Mouse (Mus musculus): ENCODE data around the gene Phldb3. TPM values are rescaled to one million over a fixed set of nuclear protein-coding genes. Genes with fewer than 3 reads are reported as not detected.

Phldb3 gene
- polyA plus RNA-seq, 1 experiment = 2.8 TPM

DNA sequence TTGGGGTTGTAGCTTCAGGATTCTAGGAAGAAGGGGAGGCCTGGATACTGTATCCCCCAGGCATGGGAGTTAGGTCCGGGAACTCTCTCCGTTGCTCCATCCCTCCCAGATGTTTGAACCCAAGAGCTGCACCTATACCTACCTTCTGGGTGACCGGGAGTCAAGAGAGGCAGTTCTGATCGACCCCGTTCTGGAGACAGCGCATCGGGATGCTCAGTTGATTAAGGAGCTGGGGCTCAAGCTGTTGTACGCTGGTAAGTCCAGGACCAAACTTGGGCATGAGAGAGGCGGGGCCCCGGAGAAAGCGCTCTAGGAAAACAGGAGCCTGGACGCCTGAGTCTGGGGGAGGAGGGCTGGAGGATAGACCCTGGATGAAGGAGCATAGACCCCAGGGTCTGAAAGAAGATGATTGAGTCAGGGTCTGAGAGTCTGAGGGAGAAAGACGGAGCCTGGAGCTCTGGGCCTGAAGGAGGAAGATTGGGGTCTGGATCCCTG, 16.2 kb upstream of the Phldb3 start:
- TF ChIP-seq CTCF (conservative IDR thresholded peaks at IDR 0.05; ENCODE audit: insufficient read depth, insufficient read length, low read depth, low read length) (no peak), POLR2A (IDR thresholded peaks at IDR 0.05; ENCODE audit: low read depth, low read length) (no peak)
- Histone ChIP-seq H3K4me1 (ENCODE audit: control insufficient read depth, insufficient read depth, low read length) (peaks cover 9% of the 10 kb centered on the region; the same call in 1 of the 2 replicates), H3K36me3 (ENCODE audit: control insufficient read depth, insufficient read depth, low read length) (no peaks in the 10 kb centered on the region), H3K27ac (ENCODE audit: insufficient read depth, low read depth, low read length) (no peak overlapping the region), H3K4me3 (ENCODE audit: insufficient read depth, low read depth, low read length) (peak overlapping the region; percentile 83), H3K27me3 (replicated peaks; ENCODE audit: control insufficient read depth, insufficient read depth, low read length) (no peaks in the 10 kb centered on the region)
- 10% methylated on average over 13 of the region's 13 CpGs for WGBS
- DNase-seq = no peak

DNA sequence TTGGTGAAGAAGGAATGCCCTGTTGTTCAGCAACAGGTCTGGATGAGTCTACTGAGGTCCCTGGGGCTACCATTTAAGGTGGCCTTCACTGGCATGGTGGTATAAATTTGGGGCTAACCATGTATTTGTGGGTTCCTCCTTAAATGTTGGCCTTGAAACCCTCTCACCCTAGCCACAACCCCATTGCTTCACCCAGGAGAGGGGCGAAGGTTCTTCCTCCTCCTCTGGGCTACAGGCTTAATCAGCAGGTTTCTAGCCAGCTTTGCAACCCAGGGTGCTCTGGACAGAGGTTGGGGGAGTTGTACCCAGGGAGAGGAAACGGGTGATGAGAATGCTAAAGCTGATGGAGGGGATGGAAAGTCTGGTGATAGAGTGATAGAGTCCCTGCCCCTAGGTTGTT, 15.1 kb upstream of the Phldb3 start:
- TF ChIP-seq CTCF (conservative IDR thresholded peaks at IDR 0.05; ENCODE audit: insufficient read depth, insufficient read length, low read depth, low read length) (no peak), POLR2A (IDR thresholded peaks at IDR 0.05; ENCODE audit: low read depth, low read length) (no peak)
- Histone ChIP-seq H3K27ac (ENCODE audit: insufficient read depth, low read depth, low read length) (no peak overlapping the region), H3K4me1 (ENCODE audit: control insufficient read depth, insufficient read depth, low read length) (peaks cover 9% of the 10 kb centered on the region; the same call in 1 of the 2 replicates), H3K27me3 (replicated peaks; ENCODE audit: control insufficient read depth, insufficient read depth, low read length) (no peaks in the 10 kb centered on the region), H3K36me3 (ENCODE audit: control insufficient read depth, insufficient read depth, low read length) (no peaks in the 10 kb centered on the region), H3K4me3 (ENCODE audit: insufficient read depth, low read depth, low read length) (peak overlapping the region; percentile 3; the same call in 1 of the 2 replicates)
- 56% methylated on average over 2 of the region's 2 CpGs for WGBS
- DNase-seq = peak; percentile 61

DNA sequence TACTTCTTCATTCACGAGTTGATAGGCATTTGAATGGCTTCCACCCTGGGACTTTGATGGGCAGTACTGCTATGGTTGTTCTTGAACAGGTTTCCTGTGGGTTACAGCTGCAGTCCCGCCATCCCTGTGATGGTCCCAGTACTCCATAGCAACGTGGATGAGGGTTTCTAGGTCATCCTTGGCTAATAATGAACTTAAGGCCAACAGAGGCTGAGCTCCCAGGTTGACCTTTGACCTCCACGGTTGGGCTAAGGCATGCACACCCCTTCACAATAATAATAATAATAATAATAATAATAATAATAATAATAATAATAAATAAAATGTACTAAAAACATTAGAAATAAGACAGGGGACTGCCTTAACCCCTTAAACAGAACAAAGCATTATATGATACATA, 12.4 kb upstream of the Phldb3 start:
- no peak for TF ChIP-seq POLR2A (IDR thresholded peaks at IDR 0.05; ENCODE audit: low read depth, low read length)
- TF ChIP-seq CTCF (conservative IDR thresholded peaks at IDR 0.05; ENCODE audit: insufficient read depth, insufficient read length, low read depth, low read length) = no peak
- DNase-seq = peak; percentile 72
- WGBS = 51% methylated on average over 4 of the region's 4 CpGs
- peaks cover 9% of the 10 kb centered on the region; the same call in 1 of the 2 replicates for H3K4me1 ChIP-seq (ENCODE audit: control insufficient read depth, insufficient read depth, low read length)
- H3K27ac ChIP-seq (ENCODE audit: insufficient read depth, low read depth, low read length) = no peak overlapping the region
- H3K27me3 ChIP-seq (replicated peaks; ENCODE audit: control insufficient read depth, insufficient read depth, low read length) = no peaks in the 10 kb centered on the region
- no peaks in the 10 kb centered on the region for H3K36me3 ChIP-seq (ENCODE audit: control insufficient read depth, insufficient read depth, low read length)
- H3K4me3 ChIP-seq (ENCODE audit: insufficient read depth, low read depth, low read length) = no peak overlapping the region

DNA sequence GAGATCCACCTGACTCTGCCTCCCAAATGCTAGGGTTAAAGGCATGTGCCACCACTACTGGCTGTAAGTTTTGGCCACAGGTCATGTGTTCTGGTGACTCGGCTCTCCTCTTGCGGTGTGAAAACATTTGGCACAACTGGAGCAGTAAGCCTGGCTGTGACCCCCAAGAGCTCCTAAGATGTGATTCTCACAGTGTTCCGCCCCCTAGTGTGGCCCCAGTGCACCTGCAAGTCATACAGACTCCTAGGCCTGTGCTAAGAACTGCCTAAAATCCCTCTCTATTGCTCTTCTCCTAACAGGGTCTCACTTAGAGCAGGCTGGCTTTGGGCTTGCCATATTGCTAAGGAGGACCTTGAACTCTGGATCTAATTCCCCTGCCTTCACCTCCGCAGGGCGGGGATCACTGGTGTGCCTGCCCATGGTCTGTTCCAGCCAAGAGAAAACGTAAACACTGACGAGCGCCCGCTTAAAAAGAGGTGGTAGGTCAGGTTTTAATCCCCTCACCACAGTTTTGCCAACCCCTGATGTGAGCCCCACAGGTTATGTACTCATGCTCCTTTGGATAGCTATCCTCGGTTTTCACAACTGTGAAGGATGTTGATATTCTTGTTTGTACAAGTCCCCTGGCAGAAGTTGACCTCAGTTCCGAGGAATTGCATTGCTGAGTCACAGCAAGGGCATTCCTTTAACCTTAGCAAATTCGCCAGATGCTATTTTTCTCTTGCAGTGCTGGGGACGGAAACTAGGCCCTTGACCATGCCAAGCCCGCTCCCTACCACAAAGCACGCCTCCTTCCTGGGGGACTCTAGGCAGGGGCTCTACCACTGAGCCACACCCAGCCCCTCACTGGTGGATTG, 11.1 kb upstream of the Phldb3 start:
- TF ChIP-seq CTCF (conservative IDR thresholded peaks at IDR 0.05; ENCODE audit: insufficient read depth, insufficient read length, low read depth, low read length) = peak; percentile 39; the same call in 1 of the 2 replicates
- TF ChIP-seq POLR2A (IDR thresholded peaks at IDR 0.05; ENCODE audit: low read depth, low read length) = no peak
- peaks cover 9% of the 10 kb centered on the region; the same call in 1 of the 2 replicates for H3K4me1 ChIP-seq (ENCODE audit: control insufficient read depth, insufficient read depth, low read length)
- no peaks in the 10 kb centered on the region for H3K36me3 ChIP-seq (ENCODE audit: control insufficient read depth, insufficient read depth, low read length)
- no peak overlapping the region for H3K4me3 ChIP-seq (ENCODE audit: insufficient read depth, low read depth, low read length)
- no peak overlapping the region for H3K27ac ChIP-seq (ENCODE audit: insufficient read depth, low read depth, low read length)
- H3K27me3 ChIP-seq (replicated peaks; ENCODE audit: control insufficient read depth, insufficient read depth, low read length) = no peaks in the 10 kb centered on the region
- 61% methylated on average over 15 of the region's 15 CpGs for WGBS
- DNase-seq = peak; percentile 65

DNA sequence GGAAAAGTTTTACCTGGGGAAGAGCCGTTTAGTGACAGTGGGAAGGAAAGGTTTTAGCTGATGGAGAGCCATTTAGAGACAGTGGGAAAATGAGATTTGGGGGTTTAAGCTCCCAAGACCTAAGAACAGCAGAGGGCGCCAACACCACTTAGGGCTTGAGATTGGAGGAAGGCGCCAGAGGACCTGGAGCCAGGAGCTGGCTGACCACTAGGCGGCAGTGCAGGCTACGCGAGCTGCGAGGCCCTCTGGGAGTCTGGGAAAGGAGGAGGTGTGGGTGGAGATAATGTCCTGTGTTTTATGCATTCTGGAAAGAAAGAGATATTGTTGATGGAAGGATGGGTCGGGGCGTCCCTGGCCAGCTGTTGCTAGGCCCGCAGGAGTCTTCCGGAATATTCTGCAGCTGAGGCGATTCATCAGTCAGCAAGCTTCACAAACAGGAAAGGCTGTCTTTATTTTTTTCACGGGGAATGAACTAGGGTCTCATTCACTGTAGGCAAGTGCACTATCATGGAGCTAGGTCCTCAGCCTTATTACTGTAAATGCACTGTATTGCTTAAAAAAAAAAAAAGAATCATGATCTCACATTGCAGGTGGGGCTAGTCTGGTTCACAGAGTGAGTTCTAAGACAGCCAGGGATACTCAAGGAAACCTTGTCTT, 9.5 kb upstream of the Phldb3 start:
- peak; percentile 96 for DNase-seq
- Histone ChIP-seq H3K27ac (ENCODE audit: insufficient read depth, low read depth, low read length) (no peak overlapping the region), H3K4me3 (ENCODE audit: insufficient read depth, low read depth, low read length) (no peak overlapping the region), H3K4me1 (ENCODE audit: control insufficient read depth, insufficient read depth, low read length) (peaks cover 6% of the 10 kb centered on the region; the same call in 1 of the 2 replicates), H3K27me3 (replicated peaks; ENCODE audit: control insufficient read depth, insufficient read depth, low read length) (no peaks in the 10 kb centered on the region), H3K36me3 (ENCODE audit: control insufficient read depth, insufficient read depth, low read length) (no peaks in the 10 kb centered on the region)
- 4% methylated on average over 13 of the region's 13 CpGs for WGBS
- peak; percentile 100; the same call in 1 of the 2 replicates for TF ChIP-seq CTCF (conservative IDR thresholded peaks at IDR 0.05; ENCODE audit: insufficient read depth, insufficient read length, low read depth, low read length)
- TF ChIP-seq POLR2A (IDR thresholded peaks at IDR 0.05; ENCODE audit: low read depth, low read length) = no peak

DNA sequence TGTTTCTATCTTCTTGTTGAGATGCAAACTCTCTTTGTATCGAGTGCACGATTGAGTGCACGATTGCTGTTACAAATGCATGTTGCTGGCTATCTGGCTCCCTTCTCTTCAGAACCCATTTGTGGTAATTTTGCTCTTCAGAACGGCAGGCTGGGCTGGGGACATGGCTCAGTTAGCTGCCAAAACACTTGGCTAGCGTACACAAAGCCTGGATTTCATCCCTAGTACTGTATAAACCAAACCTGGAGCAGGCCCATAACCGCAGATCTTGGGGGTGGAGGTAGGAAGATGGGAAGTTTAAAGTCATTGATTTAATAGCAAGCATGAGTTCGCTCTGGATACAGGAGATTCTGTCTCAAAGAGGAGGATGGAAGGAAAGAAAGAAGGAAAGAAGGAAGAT, 5.0 kb upstream of the Phldb3 start:
- no peak overlapping the region for H3K27ac ChIP-seq (ENCODE audit: insufficient read depth, low read depth, low read length)
- WGBS = 74% methylated on average over 7 of the region's 7 CpGs
- H3K4me1 ChIP-seq (ENCODE audit: control insufficient read depth, insufficient read depth, low read length) = peaks cover 4% of the 10 kb centered on the region; the same call in 1 of the 2 replicates
- no peaks in the 10 kb centered on the region for H3K36me3 ChIP-seq (ENCODE audit: control insufficient read depth, insufficient read depth, low read length)
- H3K27me3 ChIP-seq (replicated peaks; ENCODE audit: control insufficient read depth, insufficient read depth, low read length) = no peaks in the 10 kb centered on the region
- no peak for DNase-seq
- TF ChIP-seq CTCF (conservative IDR thresholded peaks at IDR 0.05; ENCODE audit: insufficient read depth, insufficient read length, low read depth, low read length) = no peak
- no peak for TF ChIP-seq POLR2A (IDR thresholded peaks at IDR 0.05; ENCODE audit: low read depth, low read length)
- H3K4me3 ChIP-seq (ENCODE audit: insufficient read depth, low read depth, low read length) = no peak overlapping the region

DNA sequence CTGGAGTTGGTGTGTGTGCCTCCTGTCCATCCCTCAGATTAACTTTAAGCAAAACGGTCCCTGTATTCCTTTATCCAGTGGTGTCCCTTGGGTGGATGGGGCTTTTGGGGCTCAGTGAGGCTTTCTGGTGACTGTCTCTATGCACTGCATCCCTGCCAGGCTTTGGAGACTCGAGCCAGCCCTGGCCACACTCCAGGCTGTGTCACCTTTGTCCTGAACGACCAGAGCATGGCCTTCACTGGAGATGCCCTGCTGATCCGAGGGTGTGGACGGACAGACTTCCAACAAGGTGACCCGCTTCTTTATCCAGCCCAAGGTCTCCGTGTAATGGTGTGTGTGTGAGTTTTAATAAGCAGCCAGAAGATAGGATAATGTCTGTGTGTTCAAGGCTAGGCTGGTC, 4.5 kb upstream of the Phldb3 start:
- peak; percentile 82 for DNase-seq
- WGBS = 63% methylated on average over 7 of the region's 7 CpGs
- Histone ChIP-seq H3K4me3 (ENCODE audit: insufficient read depth, low read depth, low read length) (no peak overlapping the region), H3K27me3 (replicated peaks; ENCODE audit: control insufficient read depth, insufficient read depth, low read length) (no peaks in the 10 kb centered on the region), H3K36me3 (ENCODE audit: control insufficient read depth, insufficient read depth, low read length) (no peaks in the 10 kb centered on the region), H3K4me1 (ENCODE audit: control insufficient read depth, insufficient read depth, low read length) (peaks cover 4% of the 10 kb centered on the region; the same call in 1 of the 2 replicates), H3K27ac (ENCODE audit: insufficient read depth, low read depth, low read length) (no peak overlapping the region)
- no peak for TF ChIP-seq POLR2A (IDR thresholded peaks at IDR 0.05; ENCODE audit: low read depth, low read length)
- TF ChIP-seq CTCF (conservative IDR thresholded peaks at IDR 0.05; ENCODE audit: insufficient read depth, insufficient read length, low read depth, low read length) = no peak
